12 mouse cellular contexts compared by ENCODE assay signal in genomic region chr17:13677225-13678148, GRCm38 (mm10).
DNase-seq lines count a peak whose midpoint lies in the region; ATAC-seq and TF ChIP-seq lines count a peak whose summit lies in the region.
"Had no signal": no experiment of that assay in that cellular context is flagged by ENCODE, and none has a peak within 500 bp of the region (broad histone marks: within the 10 kb centered on the region; RNA-seq: fewer than 3 reads in every experiment).

No protein-coding gene starts in this region.

- no peaks in the 10 kb centered on the region for H3K36me3 ChIP-seq in kidney, postnatal 0 days (ENCODE audit: insufficient read depth, low read length)
- no peaks in the 10 kb centered on the region for H3K36me3 ChIP-seq in embryonic facial prominence, embryonic 15.5 days
- no peaks in the 10 kb centered on the region for H3K36me3 ChIP-seq in hindbrain, embryonic 11.5 days (ENCODE audit: control insufficient read depth, insufficient read depth, low read length)
- no peaks in the 10 kb centered on the region for H3K36me3 ChIP-seq in myocyte (ENCODE audit: control insufficient read depth, insufficient read depth)

- 40% methylated on average over 9 of the region's 9 CpGs for WGBS in kidney, postnatal 0 days
- 38% methylated on average over 9 of the region's 9 CpGs for WGBS in embryonic facial prominence, embryonic 15.5 days
- 34% methylated on average over 9 of the region's 9 CpGs for WGBS in hindbrain, embryonic 11.5 days

- no peak overlapping the region for H3ac ChIP-seq in myocyte (ENCODE audit: control insufficient read depth, insufficient read length)

- no peaks in the 10 kb centered on the region for H3K79me2 ChIP-seq in myocyte (ENCODE audit: control insufficient read depth, insufficient read depth)

- no peaks in the 10 kb centered on the region for H3K9me3 ChIP-seq in kidney, postnatal 0 days (replicated peaks; ENCODE audit: low read length)
- no peaks in the 10 kb centered on the region for H3K9me3 ChIP-seq in embryonic facial prominence, embryonic 15.5 days (replicated peaks)
- no peaks in the 10 kb centered on the region for H3K9me3 ChIP-seq in hindbrain, embryonic 11.5 days (ENCODE audit: control insufficient read depth, low read length)

- no peak for TF ChIP-seq CTCF in kidney, postnatal 0 days (IDR thresholded peaks at IDR 0.05; ENCODE audit: low read depth)

- DNase-seq in kidney, postnatal 0 days (ENCODE audit: low spot score), result peak; percentile 66
- no peak for DNase-seq in kidney, adult 11 months
- DNase-seq in hindbrain, embryonic 11.5 days (ENCODE audit: low spot score), result peak; percentile 46
- no peak for DNase-seq in urinary bladder, postnatal 36 days (ENCODE audit: low spot score in 2 of 2)
- DNase-seq: adrenal gland, postnatal 10 days; cerebellum, postnatal 25 days; kidney, adult 8-10 months; lung, postnatal 36 days had no signal

- H3K9ac ChIP-seq in kidney, postnatal 0 days (ENCODE audit: low read depth, low read length), result no peak overlapping the region
- no peak overlapping the region for H3K9ac ChIP-seq in embryonic facial prominence, embryonic 15.5 days
- H3K9ac ChIP-seq in hindbrain, embryonic 11.5 days (ENCODE audit: low read depth, low read length), result peak overlapping the region; percentile 37; the same call in 1 of the 2 replicates

- H3K4me1 ChIP-seq in kidney, postnatal 0 days (replicated peaks; ENCODE audit: insufficient read depth, low read length), result peaks cover 2% of the 10 kb centered on the region; the same call in 1 of the 2 replicates
- peaks cover 4% of the 10 kb centered on the region; the same call in 1 of the 2 replicates for H3K4me1 ChIP-seq in embryonic facial prominence, embryonic 15.5 days
- H3K4me1 ChIP-seq in hindbrain, embryonic 11.5 days (replicated peaks; ENCODE audit: control insufficient read depth, insufficient read depth, low read length), result peaks cover 6% of the 10 kb centered on the region; the same call in 1 of the 2 replicates

- peak overlapping the region; percentile 13; the same call in 1 of the 2 replicates for H3K4me2 ChIP-seq in kidney, postnatal 0 days (ENCODE audit: low read length)
- 0 out of 2 replicates have a peak overlapping the region, but pooled peaks have one; percentile 6 for H3K4me2 ChIP-seq in embryonic facial prominence, embryonic 15.5 days (replicated peaks)
- no peak overlapping the region for H3K4me2 ChIP-seq in hindbrain, embryonic 11.5 days (replicated peaks; ENCODE audit: low read depth, low read length)
- peak overlapping the region; percentile 22 for H3K4me2 ChIP-seq in myocyte (ENCODE audit: low read depth)

- TF ChIP-seq POLR2A in myocyte (IDR thresholded peaks at IDR 0.05; ENCODE audit: insufficient read length, low read depth), result no peak

- no peak for ATAC-seq in kidney, postnatal 0 days (replicated peaks; ENCODE audit: low FRiP score, low read depth)
- no peak for ATAC-seq in embryonic facial prominence, embryonic 15.5 days (ENCODE audit: insufficient number of reproducible peaks, low FRiP score, low TSS enrichment, low read depth)
- ATAC-seq in hindbrain, embryonic 11.5 days (ENCODE audit: low FRiP score), result no peak
- ATAC-seq in cerebellum, adult (ENCODE audit: insufficient number of reproducible peaks, low FRiP score, low TSS enrichment), result no peak
- no peak for ATAC-seq in megakaryocyte, adult 5-6 weeks (ENCODE audit: poor library complexity, severe bottlenecking)

- H3K27ac ChIP-seq in kidney, postnatal 0 days, result no peak overlapping the region
- 0 out of 2 replicates have a peak overlapping the region, but pooled peaks have one; percentile 17 for H3K27ac ChIP-seq in embryonic facial prominence, embryonic 15.5 days (replicated peaks)
- 0 out of 2 replicates have a peak overlapping the region, but pooled peaks have one; percentile 24 for H3K27ac ChIP-seq in hindbrain, embryonic 11.5 days (ENCODE audit: low read depth, low read length)

- no peaks in the 10 kb centered on the region for H3K27me3 ChIP-seq in kidney, postnatal 0 days (ENCODE audit: insufficient read depth, low read length)
- no peaks in the 10 kb centered on the region for H3K27me3 ChIP-seq in embryonic facial prominence, embryonic 15.5 days
- no peaks in the 10 kb centered on the region for H3K27me3 ChIP-seq in hindbrain, embryonic 11.5 days (ENCODE audit: control insufficient read depth, insufficient read depth, low read length)
- no peaks in the 10 kb centered on the region for H3K27me3 ChIP-seq in myocyte (ENCODE audit: control insufficient read depth, insufficient read depth, insufficient read length)

- H3K4me3 ChIP-seq in kidney, postnatal 0 days (replicated peaks; ENCODE audit: low read depth, low read length), result no peak overlapping the region
- no peak overlapping the region for H3K4me3 ChIP-seq in embryonic facial prominence, embryonic 15.5 days (replicated peaks)
- no peak overlapping the region for H3K4me3 ChIP-seq in hindbrain, embryonic 11.5 days (ENCODE audit: low read depth, low read length)
- H3K4me3 ChIP-seq in myocyte, result no peak overlapping the region

TF ChIP-seq in myocyte, 11 proteins besides CTCF, POLR2A, EP300 and RAD21:
- TF ChIP-seq CEBPB (IDR thresholded peaks at IDR 0.05; ENCODE audit: insufficient read depth, poor library complexity, severe bottlenecking) (no peak), POLR2AphosphoS2 (IDR thresholded peaks at IDR 0.05; ENCODE audit: insufficient read length, low read depth) (no peak), TCF3 (IDR thresholded peaks at IDR 0.05; ENCODE audit: insufficient read length, low read depth) (no peak), TCF12 (IDR thresholded peaks at IDR 0.05; ENCODE audit: insufficient read depth, poor library complexity, severe bottlenecking) (no peak), SRF (IDR thresholded peaks at IDR 0.05; ENCODE audit: control insufficient read depth, insufficient read length, low read depth) (no peak), MYOD1 (IDR thresholded peaks at IDR 0.05; ENCODE audit: control insufficient read depth in 1 of 3, insufficient read length in 2 of 3, low read depth in 2 of 3) (no peak), MAX (IDR thresholded peaks at IDR 0.05; ENCODE audit: low read depth) (no peak), E2F4 (IDR thresholded peaks at IDR 0.05; ENCODE audit: insufficient read depth) (no peak), USF1 (IDR thresholded peaks at IDR 0.05; ENCODE audit: low read depth) (no peak), MYOG (IDR thresholded peaks at IDR 0.05; ENCODE audit: control insufficient read depth in 1 of 3, insufficient read depth in 1 of 3, insufficient read length in 2 of 3, low read depth in 2 of 3) (no peak), REST (IDR thresholded peaks at IDR 0.05; ENCODE audit: insufficient read depth, insufficient read length) (no peak)
TF ChIP-seq in myocyte: peak in this region for 0.

Comparison
In these comparisons a context has a peak if more than half of its experiments do, and no peak if none do; other contexts are left out.
1. DNase-seq: peak in kidney, postnatal 0 days (single experiment) and hindbrain, embryonic 11.5 days (single experiment); none in kidney, adult 11 months (single experiment) and urinary bladder, postnatal 36 days (0 of 2).